Mouse (Mus musculus): ENCODE results near the gene Gm21988. TPM values are rescaled to one million over a fixed set of nuclear protein-coding genes. Genes with fewer than 3 reads are reported as not detected.
A peak's percentile ranks its signal among the peaks of the same experiment; 100 is the strongest.

The Gm21988 gene
- 10 to 100 TPM in 1 of 3 experiments, 1 to 10 TPM in 2; 2.7 to 11.1 (median 6.1) TPM for polyA plus RNA-seq (2017; shearing (Covaris generic))

GRCm38 (mm10) chr11:70239541-70240279 is at the start of gene Gm21988, which contains the start of gene Rnasek:
Gm21988 (minus strand) TSS chr11:70239830.
Rnasek (minus strand) TSS chr11:70239842.
- ATAC-seq: peak; percentile 61

- ATAC-seq: no peak
These were observed 49.6 kb upstream of the Gm21988 start for GRCm38 (mm10) chr11:70289236-70289635.

- ATAC-seq: no peak
These were observed 48.5 kb upstream of the Gm21988 start for GRCm38 (mm10) chr11:70288102-70288501.

GRCm38 (mm10) chr11:70285686-70286085 is 46.1 kb upstream of the Gm21988 start:
- ATAC-seq: no peak

- ATAC-seq: no peak
These were observed 45.1 kb upstream of the Gm21988 start for GRCm38 (mm10) chr11:70284757-70285156.

GRCm38 (mm10) chr11:70283666-70284065 is 44.0 kb upstream of the Gm21988 start:
- no peak for ATAC-seq

- peak; percentile 43 for ATAC-seq
These were observed 40.8 kb upstream of the Gm21988 start for GRCm38 (mm10) chr11:70280441-70280840.

- ATAC-seq: no peak
These were observed 39.3 kb upstream of the Gm21988 start for GRCm38 (mm10) chr11:70278961-70279360.

GRCm38 (mm10) chr11:70271641-70272040 is 32.0 kb upstream of the Gm21988 start:
- peak; percentile 74 for ATAC-seq

- no peak for ATAC-seq
These were observed 26.8 kb upstream of the Gm21988 start for GRCm38 (mm10) chr11:70266405-70266804.

GRCm38 (mm10) chr11:70265819-70266218 is 26.2 kb upstream of the Gm21988 start:
- ATAC-seq: no peak

- peak; percentile 82 for ATAC-seq
These were observed 25.6 kb upstream of the Gm21988 start for GRCm38 (mm10) chr11:70265252-70265651.

GRCm38 (mm10) chr11:70259035-70259434 is 19.4 kb upstream of the Gm21988 start:
- ATAC-seq: no peak

GRCm38 (mm10) chr11:70254931-70255531 is 15.4 kb upstream of the Gm21988 start, which contains the start of gene Alox12:
Alox12 (minus strand) TSS chr11:70255353.
- no peak for ATAC-seq

GRCm38 (mm10) chr11:70254337-70254736 is 14.7 kb upstream of the Gm21988 start:
- no peak for ATAC-seq

GRCm38 (mm10) chr11:70251853-70252252 is 12.2 kb upstream of the Gm21988 start:
- ATAC-seq: no peak

- no peak for ATAC-seq
These were observed 10.5 kb upstream of the Gm21988 start for GRCm38 (mm10) chr11:70250150-70250549.

- ATAC-seq: no peak
These were observed 7.7 kb upstream of the Gm21988 start for GRCm38 (mm10) chr11:70247136-70247845.

- no peak for ATAC-seq
These were observed 3.0 kb upstream of the Gm21988 start for GRCm38 (mm10) chr11:70242591-70242990.

- no peak for ATAC-seq
These were observed 814 bp downstream of the Gm21988 start for GRCm38 (mm10) chr11:70238591-70239440.

GRCm38 (mm10) chr11:70237457-70238167 is 2.0 kb downstream of the Gm21988 start, which contains the start of gene 0610010K14Rik:
0610010K14Rik (minus strand) TSS chr11:70237914.
- peak; percentile 87 for ATAC-seq

- ATAC-seq: no peak
These were observed 2.9 kb downstream of the Gm21988 start for GRCm38 (mm10) chr11:70236717-70237116.
